Mouse (Mus musculus): ENCODE measurements around the gene Chad. TPM values are rescaled to one million over a fixed set of nuclear protein-coding genes. Genes with fewer than 3 reads are reported as not detected.
A peak's percentile ranks its signal among the peaks of the same experiment; 100 is the strongest.

The Chad gene
- polyA plus RNA-seq, 1 experiment from 2014 or later: 22.7 TPM

- H3K9ac ChIP-seq: no peak overlapping the region
- no peak overlapping the region for H3K4me3 ChIP-seq
- peaks cover 19% of the 10 kb centered on the region for H3K27me3 ChIP-seq
- H3K4me1 ChIP-seq: peaks cover 32% of the 10 kb centered on the region
- H3K9me3 ChIP-seq: no peaks in the 10 kb centered on the region
- peaks cover 26% of the 10 kb centered on the region for H3K36me3 ChIP-seq
- H3K4me2 ChIP-seq: 0 out of 2 replicates have a peak overlapping the region, but pooled peaks have one; percentile 17
- H3K27ac ChIP-seq: no peak overlapping the region
- 83% methylated on average over 7 of the region's 7 CpGs for WGBS
- ATAC-seq (ENCODE audit: insufficient number of reproducible peaks, low FRiP score, low TSS enrichment, low read depth): no peak
These were observed 2.5 kb downstream of the Chad start for GRCm38 (mm10) chr11:94567326-94567725.

DNA sequence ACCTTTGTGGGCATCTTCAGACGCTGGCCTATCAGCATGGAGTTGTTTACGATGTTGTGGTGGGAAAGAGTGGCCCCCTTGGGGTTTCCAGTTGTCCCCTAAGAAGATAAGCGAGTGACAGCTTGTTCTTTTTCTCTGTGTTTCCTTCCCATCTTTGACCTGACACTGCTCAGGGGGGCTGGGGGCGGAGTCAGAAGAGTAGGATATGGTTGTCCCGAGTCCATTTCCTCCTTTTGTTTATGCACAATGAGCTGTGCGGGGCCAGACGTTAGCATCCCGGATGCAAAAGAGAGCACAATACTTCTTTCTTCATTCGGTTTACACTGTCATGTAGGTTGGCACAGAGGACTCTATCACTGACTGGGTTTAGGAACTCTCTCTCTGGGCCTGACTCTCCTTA, 5.8 kb downstream of the Chad start:
- Histone ChIP-seq H3K27ac (no peak overlapping the region; the same call in 1 of the 2 replicates), H3K9me3 (no peaks in the 10 kb centered on the region), H3K4me1 (peaks cover 2% of the 10 kb centered on the region; the same call in 1 of the 2 replicates), H3K36me3 (peaks cover 26% of the 10 kb centered on the region), H3K4me3 (no peak overlapping the region), H3K4me2 (no peak overlapping the region), H3K27me3 (peaks cover 4% of the 10 kb centered on the region; the same call in 1 of the 2 replicates), H3K9ac (no peak overlapping the region)
- no peak for ATAC-seq (ENCODE audit: insufficient number of reproducible peaks, low FRiP score, low TSS enrichment, low read depth)
- 78% methylated on average over 9 of the region's 9 CpGs for WGBS

DNA sequence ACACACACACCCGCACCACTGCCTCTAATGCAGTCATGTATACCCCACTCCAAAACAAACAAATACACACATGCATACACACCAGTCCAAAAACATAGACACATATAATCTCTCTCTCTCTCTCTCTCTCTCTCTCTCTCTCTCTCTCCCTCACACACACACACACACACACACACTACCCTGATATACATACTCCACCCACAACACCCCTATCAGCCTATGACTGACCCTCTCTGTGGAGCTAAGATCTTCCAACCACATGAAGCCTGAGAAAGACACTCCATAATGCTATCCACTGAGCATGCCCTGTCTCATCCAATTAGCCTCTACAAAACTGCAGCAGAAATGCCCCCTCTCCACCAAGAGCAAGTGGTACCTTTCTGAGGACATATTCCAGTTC, 7.0 kb downstream of the Chad start:
- Histone ChIP-seq H3K4me3 (no peak overlapping the region), H3K4me2 (no peak overlapping the region), H3K27me3 (no peaks in the 10 kb centered on the region), H3K36me3 (peaks cover 26% of the 10 kb centered on the region), H3K9ac (no peak overlapping the region), H3K4me1 (no peaks in the 10 kb centered on the region), H3K9me3 (no peaks in the 10 kb centered on the region), H3K27ac (no peak overlapping the region)
- WGBS: 100% methylated on average over 1 of the region's 1 CpGs
- ATAC-seq (ENCODE audit: insufficient number of reproducible peaks, low FRiP score, low TSS enrichment, low read depth): no peak

DNA sequence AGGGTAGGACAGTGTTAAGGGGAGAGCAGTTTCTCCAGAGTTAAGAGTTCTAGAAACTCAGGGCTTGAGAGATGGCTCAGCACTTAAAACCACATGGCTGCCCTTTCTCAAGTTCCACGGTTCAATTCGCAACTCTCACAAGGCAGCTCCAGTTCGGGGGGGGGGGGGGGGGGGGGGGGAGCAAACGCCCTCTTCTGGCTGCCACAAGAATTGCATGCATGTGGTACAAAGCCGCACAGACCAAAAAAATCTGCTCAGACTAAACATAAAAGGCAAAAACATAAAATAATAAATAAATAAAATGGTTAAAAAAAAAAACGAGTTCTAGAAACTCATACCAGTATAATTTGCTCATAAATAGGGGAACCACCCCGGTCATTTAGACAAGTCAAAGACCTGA, 9.7 kb downstream of the Chad start:
- Histone ChIP-seq H3K9ac (no peak overlapping the region), H3K4me1 (peaks cover 4% of the 10 kb centered on the region; the same call in 1 of the 2 replicates), H3K27ac (no peak overlapping the region), H3K36me3 (peaks cover 14% of the 10 kb centered on the region; the same call in 1 of the 2 replicates), H3K27me3 (no peaks in the 10 kb centered on the region), H3K9me3 (no peaks in the 10 kb centered on the region), H3K4me2 (no peak overlapping the region), H3K4me3 (no peak overlapping the region)
- 25% methylated on average over 6 of the region's 7 CpGs for WGBS
- ATAC-seq (ENCODE audit: insufficient number of reproducible peaks, low FRiP score, low TSS enrichment, low read depth): no peak

DNA sequence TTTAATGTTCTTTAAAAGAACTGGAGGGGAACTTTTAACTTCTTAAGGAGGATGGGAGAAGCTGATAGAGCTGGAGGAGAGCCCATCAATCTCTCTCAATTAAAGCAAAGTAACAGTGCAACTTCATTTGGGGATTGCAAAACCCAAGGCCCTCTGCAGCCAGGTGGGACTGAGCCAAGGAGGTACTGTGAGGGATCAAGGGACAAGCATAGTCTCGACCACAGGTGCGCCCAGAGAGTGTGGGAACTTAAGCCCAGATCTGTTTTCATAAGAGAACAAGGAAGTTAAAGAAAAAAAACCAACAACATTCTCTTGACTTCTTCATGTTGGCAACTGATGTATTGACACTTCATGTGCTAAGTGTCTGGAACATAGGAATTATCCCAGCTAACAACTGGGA, 10.2 kb downstream of the Chad start:
- WGBS: 78% methylated on average over 2 of the region's 2 CpGs

DNA sequence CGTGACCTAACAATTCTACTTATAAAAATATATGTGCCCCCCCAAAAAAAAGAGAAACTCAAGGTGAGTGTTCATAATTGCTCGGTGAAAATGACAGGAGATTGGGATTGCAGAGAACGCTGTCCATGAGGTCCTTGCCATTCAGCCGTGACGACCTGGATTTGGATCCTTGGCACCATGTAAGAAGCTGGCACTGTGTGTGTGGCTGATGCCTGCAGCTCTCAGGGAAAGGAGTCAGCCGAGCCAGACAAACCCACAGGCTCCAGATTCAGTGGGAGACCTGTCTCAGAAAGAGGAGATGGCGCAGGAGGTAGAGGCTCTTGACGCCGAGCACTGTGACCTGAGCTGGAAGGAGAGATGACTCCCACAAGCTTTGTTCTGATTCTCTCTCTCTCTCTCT, 11.5 kb downstream of the Chad start:
- Histone ChIP-seq H3K27ac (no peak overlapping the region), H3K27me3 (no peaks in the 10 kb centered on the region), H3K4me3 (no peak overlapping the region), H3K9ac (no peak overlapping the region), H3K4me2 (no peak overlapping the region), H3K4me1 (peaks cover 4% of the 10 kb centered on the region; the same call in 1 of the 2 replicates), H3K36me3 (0 out of 2 replicates have a peak, but pooled peaks cover 2% of the 10 kb centered on the region), H3K9me3 (no peaks in the 10 kb centered on the region)
- no peak for ATAC-seq (ENCODE audit: insufficient number of reproducible peaks, low FRiP score, low TSS enrichment, low read depth)
- 85% methylated on average over 9 of the region's 9 CpGs for WGBS

More for the DNA sequence above, 10.2 kb downstream of the Chad start:
- Histone ChIP-seq H3K9ac (no peak overlapping the region), H3K4me1 (peaks cover 4% of the 10 kb centered on the region; the same call in 1 of the 2 replicates), H3K4me2 (no peak overlapping the region), H3K4me3 (no peak overlapping the region), H3K9me3 (no peaks in the 10 kb centered on the region), H3K27ac (no peak overlapping the region), H3K36me3 (peaks cover 14% of the 10 kb centered on the region; the same call in 1 of the 2 replicates), H3K27me3 (no peaks in the 10 kb centered on the region)
- no peak for ATAC-seq (ENCODE audit: insufficient number of reproducible peaks, low FRiP score, low TSS enrichment, low read depth)

DNA sequence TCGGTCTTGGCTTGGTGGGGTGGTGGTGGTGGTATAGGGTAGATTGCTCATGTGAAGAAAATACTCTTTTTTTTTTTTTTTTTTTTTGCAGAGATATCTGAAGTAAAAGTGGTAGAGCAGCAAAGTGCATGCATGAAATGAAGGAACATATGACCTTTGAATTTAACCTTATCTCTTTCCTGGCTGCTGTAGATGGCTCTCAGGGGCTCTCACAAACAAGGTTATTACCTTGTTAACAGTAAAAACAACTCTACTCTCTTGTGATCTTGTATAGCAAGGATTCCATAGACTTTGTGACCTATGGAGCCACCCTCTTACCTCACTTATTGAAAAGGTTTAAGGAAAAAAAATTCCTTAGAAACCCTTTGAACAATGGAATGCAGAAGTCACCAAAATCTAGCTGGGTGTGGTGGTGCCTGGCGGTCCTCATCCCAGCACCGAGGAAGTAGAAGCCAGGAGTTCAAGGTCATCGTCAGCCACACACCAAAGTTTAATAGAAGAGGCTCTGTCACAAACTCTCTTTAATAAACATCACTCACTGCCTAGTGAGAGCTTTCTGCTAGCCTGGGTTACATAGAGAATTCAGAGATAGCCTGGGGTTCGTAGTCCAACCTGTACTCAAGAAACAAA, 15.4 kb downstream of the Chad start:
- ATAC-seq (ENCODE audit: insufficient number of reproducible peaks, low FRiP score, low TSS enrichment, low read depth): no peak
- H3K4me2 ChIP-seq: no peak overlapping the region

DNA sequence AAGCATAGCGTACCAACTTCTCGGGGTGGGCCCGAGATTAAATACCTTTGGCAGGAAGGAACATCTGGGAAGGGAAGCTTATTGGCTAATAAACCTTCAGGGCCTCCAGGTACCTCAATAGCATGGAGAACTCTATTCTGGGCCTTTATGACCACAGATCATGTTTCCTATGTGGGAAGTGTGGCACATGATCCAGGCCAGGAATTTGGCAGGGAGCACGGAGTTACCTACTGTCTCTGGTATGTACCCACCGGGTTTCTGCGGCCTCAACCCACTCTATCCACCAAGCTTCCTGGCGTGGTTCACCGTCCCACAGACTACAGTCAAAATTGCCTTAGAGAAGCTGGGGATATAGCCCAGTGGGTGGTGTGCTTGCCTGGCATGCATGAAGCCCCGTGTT, 20.2 kb downstream of the Chad start:
- H3K4me1 ChIP-seq: peaks cover 9% of the 10 kb centered on the region; the same call in 1 of the 2 replicates
- no peaks in the 10 kb centered on the region for H3K36me3 ChIP-seq
- no peaks in the 10 kb centered on the region for H3K27me3 ChIP-seq
- H3K27ac ChIP-seq: peak overlapping the region; percentile 64; the same call in 1 of the 2 replicates
- H3K9me3 ChIP-seq: no peaks in the 10 kb centered on the region
- H3K4me3 ChIP-seq: no peak overlapping the region
- ATAC-seq (ENCODE audit: insufficient number of reproducible peaks, low FRiP score, low TSS enrichment, low read depth): peak; percentile 82
- no peak overlapping the region for H3K4me2 ChIP-seq
- 46% methylated on average over 9 of the region's 9 CpGs for WGBS
- no peak overlapping the region for H3K9ac ChIP-seq

More for the DNA sequence above, 15.4 kb downstream of the Chad start:
- Histone ChIP-seq H3K9ac (no peak overlapping the region), H3K4me3 (no peak overlapping the region), H3K4me1 (peaks cover 11% of the 10 kb centered on the region; the same call in 1 of the 2 replicates), H3K27me3 (no peaks in the 10 kb centered on the region), H3K36me3 (0 out of 2 replicates have a peak, but pooled peaks cover 2% of the 10 kb centered on the region), H3K27ac (no peak overlapping the region), H3K9me3 (no peaks in the 10 kb centered on the region)
- WGBS: 89% methylated on average over 5 of the region's 5 CpGs

DNA sequence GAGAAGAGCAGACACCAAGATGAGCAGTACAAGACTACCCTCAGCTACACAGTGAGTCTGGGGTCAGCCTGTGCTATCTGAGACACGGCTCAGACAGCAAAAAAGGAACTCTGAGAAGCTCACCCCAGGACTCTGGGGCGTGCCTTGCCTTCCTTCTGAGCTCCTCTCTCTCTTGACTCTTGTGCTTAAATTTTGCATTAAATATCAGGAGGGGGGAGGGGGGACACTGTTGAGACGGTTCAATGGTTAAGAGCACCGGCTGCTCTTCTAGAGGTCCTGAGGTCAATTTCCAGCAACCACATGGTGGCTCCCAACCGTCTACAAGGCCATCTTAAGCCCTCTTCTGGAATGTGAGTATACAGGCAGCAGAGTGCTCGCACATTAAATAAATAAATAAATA, 22.7 kb downstream of the Chad start:
- Histone ChIP-seq H3K27me3 (no peaks in the 10 kb centered on the region), H3K4me3 (no peak overlapping the region), H3K27ac (no peak overlapping the region), H3K36me3 (no peaks in the 10 kb centered on the region), H3K4me2 (no peak overlapping the region), H3K9ac (no peak overlapping the region), H3K9me3 (no peaks in the 10 kb centered on the region), H3K4me1 (peaks cover 19% of the 10 kb centered on the region; the same call in 1 of the 2 replicates)
- no peak for ATAC-seq (ENCODE audit: insufficient number of reproducible peaks, low FRiP score, low TSS enrichment, low read depth)
- 79% methylated on average over 6 of the region's 6 CpGs for WGBS

DNA sequence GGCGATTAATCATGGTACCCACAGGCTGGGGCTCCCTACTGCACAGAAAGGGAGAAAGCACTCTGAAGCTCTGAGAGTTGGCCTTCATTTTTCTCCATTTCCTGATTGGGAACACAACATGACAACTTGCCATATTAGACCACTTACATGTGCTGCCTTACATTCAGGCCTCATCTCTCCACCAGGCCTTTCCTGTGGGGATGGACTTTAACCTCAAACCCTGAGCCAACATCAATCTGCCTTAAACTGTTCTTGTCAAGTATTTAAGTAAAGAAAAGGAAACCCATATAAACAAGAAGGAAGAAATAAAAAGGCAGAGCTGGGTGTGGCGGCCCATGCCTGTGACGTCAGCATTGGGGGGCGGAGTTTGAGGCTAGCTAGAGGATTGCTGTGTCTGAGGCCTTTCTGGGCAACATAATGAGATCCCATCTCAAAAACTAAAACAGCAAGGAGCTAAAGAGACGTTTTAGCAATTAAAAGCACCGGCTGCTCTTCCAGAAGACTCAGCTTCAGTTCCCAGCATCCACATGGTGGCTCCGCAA, 31.5 kb downstream of the Chad start:
- no peaks in the 10 kb centered on the region for H3K9me3 ChIP-seq
- no peak overlapping the region for H3K4me2 ChIP-seq
- H3K4me3 ChIP-seq: no peak overlapping the region
- 68% methylated on average over 7 of the region's 7 CpGs for WGBS
- no peaks in the 10 kb centered on the region for H3K36me3 ChIP-seq
- H3K27ac ChIP-seq: no peak overlapping the region
- no peak overlapping the region for H3K9ac ChIP-seq
- H3K4me1 ChIP-seq: peaks cover 16% of the 10 kb centered on the region
- no peaks in the 10 kb centered on the region for H3K27me3 ChIP-seq
- ATAC-seq (ENCODE audit: insufficient number of reproducible peaks, low FRiP score, low TSS enrichment, low read depth): no peak

DNA sequence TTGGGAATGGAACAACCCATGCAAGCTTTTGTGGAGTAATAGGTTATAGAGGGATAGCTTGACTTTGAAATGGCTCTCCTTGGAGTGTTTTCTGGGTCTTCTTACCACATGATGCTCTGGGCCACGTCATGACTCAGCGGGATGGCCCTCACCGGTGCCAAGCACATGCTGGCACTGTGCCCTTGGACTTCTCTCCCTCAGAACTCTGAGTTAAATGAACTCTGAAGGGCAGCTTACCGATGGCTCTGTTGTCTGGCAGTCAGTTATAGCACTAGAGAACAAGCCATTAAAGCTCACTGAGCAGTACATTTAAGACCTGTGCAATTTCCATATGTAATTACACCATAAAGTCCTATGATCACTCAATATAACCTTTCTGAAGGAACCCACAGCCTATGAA, 32.5 kb downstream of the Chad start:
- Histone ChIP-seq H3K27ac (no peak overlapping the region), H3K36me3 (no peaks in the 10 kb centered on the region), H3K4me2 (no peak overlapping the region), H3K9ac (no peak overlapping the region), H3K27me3 (no peaks in the 10 kb centered on the region), H3K4me3 (no peak overlapping the region), H3K9me3 (no peaks in the 10 kb centered on the region), H3K4me1 (peaks cover 17% of the 10 kb centered on the region)
- ATAC-seq (ENCODE audit: insufficient number of reproducible peaks, low FRiP score, low TSS enrichment, low read depth): no peak
- 67% methylated on average over 4 of the region's 4 CpGs for WGBS

- no peak for ATAC-seq (ENCODE audit: insufficient number of reproducible peaks, low FRiP score, low TSS enrichment, low read depth)
- Histone ChIP-seq H3K4me2 (no peak overlapping the region), H3K4me3 (no peak overlapping the region), H3K27me3 (no peaks in the 10 kb centered on the region; the same call in 1 of the 2 replicates), H3K4me1 (peaks cover 20% of the 10 kb centered on the region), H3K36me3 (no peaks in the 10 kb centered on the region), H3K27ac (no peak overlapping the region), H3K9ac (no peak overlapping the region), H3K9me3 (no peaks in the 10 kb centered on the region)
- WGBS: 67% methylated on average over 6 of the region's 6 CpGs
These were observed 33.7 kb downstream of the Chad start for GRCm38 (mm10) chr11:94598437-94599120.
